Mouse (Mus musculus) midbrain, postnatal 0 days (tissue): ENCODE results near the gene Timm13. TPM values are rescaled to one million over a fixed set of nuclear protein-coding genes. Genes with fewer than 3 reads are reported as not detected.

Experiments used
- ATAC-seq: fragments of 200-750 bp; cut with Nextera tagmentation; 2 replicates; pipeline ENCODE4 v1.8.0; 2017; ENCODE audit warnings: moderate number of reproducible peaks, mild to moderate bottlenecking, moderate TSS enrichment, moderate library complexity; ENCODE audit not compliant: low FRiP score
- DNase-seq: peaks from one replicate; pipeline ENCODE4 v3.0.0-alpha.2; 2015; ENCODE audit warnings: low spot score
- H3K27ac ChIP-seq: fragments of 300-500 bp; sonication (generic); 2 replicates; pipeline ENCODE4 v1.5.1; 2014; ENCODE audit warnings: low read depth, mild to moderate bottlenecking, low read length, mixed read lengths
- H3K27me3 ChIP-seq: fragments of 300-500 bp; sonication (generic); 2 replicates; pipeline ENCODE4 v1.6.1; 2014; ENCODE audit warnings: low read length, control low read depth, mixed read lengths; ENCODE audit not compliant: insufficient read depth
- H3K36me3 ChIP-seq: fragments of 300-500 bp; sonication (generic); 2 replicates; pipeline ENCODE4 v1.6.1; 2014; ENCODE audit warnings: low read length, control low read depth, mixed read lengths; ENCODE audit not compliant: insufficient read depth
- H3K4me1 ChIP-seq: fragments of 300-500 bp; sonication (generic); 2 replicates; pipeline ENCODE4 v1.6.1; 2014; ENCODE audit warnings: mild to moderate bottlenecking, control low read depth, antibody characterized with exemption, low read length, mixed read lengths; ENCODE audit not compliant: insufficient read depth
- H3K4me2 ChIP-seq: fragments of 300-500 bp; sonication (generic); 2 replicates; pipeline ENCODE4 v1.6.1; 2014; ENCODE audit warnings: low read depth, mild to moderate bottlenecking, low read length, mixed read lengths; ENCODE audit not compliant: poor library complexity, severe bottlenecking
- H3K4me3 ChIP-seq: fragments of 300-500 bp; sonication (generic); 2 replicates; pipeline ENCODE4 v1.5.1; 2014; ENCODE audit warnings: low read depth, mild to moderate bottlenecking, low read length, moderate library complexity
- H3K9ac ChIP-seq: fragments of 300-500 bp; sonication (generic); replicated peaks from 2 replicates; pipeline ENCODE4 v1.6.1; 2014; ENCODE audit warnings: mild to moderate bottlenecking, low read length, moderate library complexity, mixed read lengths; ENCODE audit not compliant: poor library complexity, severe bottlenecking
- H3K9me3 ChIP-seq: fragments of 300-500 bp; sonication (generic); 2 replicates; pipeline ENCODE4 v1.6.1; 2016; ENCODE audit warnings: low read length, control low read depth
- CTCF ChIP-seq: IDR thresholded peaks from 2 replicates; pipeline ENCODE4 v1.5.1; 2016; ENCODE audit warnings: antibody characterized with exemption, mild to moderate bottlenecking
- WGBS: fragments of 180-500 bp; shearing (Covaris S2); extraction: QIAGEN DNeasy Blood & Tissue Kit; methylation state at CpG from one replicate; pipeline ENCODE4 v1.1.7; 2014; 5-methylcytosine and 5-hydroxymethylcytosine counted together
- polyA plus RNA-seq: library from polyadenylated mRNA; unstranded; fragments of >200 nt; fragmentation: Nextera tagmentation; extraction: Ambion mirVana; gene quantifications from 2 replicates; pipeline ENCODE4 v1.2.1, GENCODE M21; 2015
- total RNA-seq: library from RNA; depleted of rRNA; stranded (reverse); fragments of >200 nt; gene quantifications from 2 replicates; pipeline ENCODE4 v1.2.3, GENCODE M21; 2014

Timm13 gene
- total and polyA plus RNA-seq, 2 experiments from 2014 or later: 267 to 362 TPM

- Histone ChIP-seq H3K27me3 (no peaks in the 10 kb centered on the region), H3K4me2 (no peak overlapping the region), H3K9me3 (no peaks in the 10 kb centered on the region), H3K9ac (no peak overlapping the region), H3K4me3 (no peak overlapping the region), H3K27ac (no peak overlapping the region), H3K4me1 (no peaks in the 10 kb centered on the region), H3K36me3 (no peaks in the 10 kb centered on the region)
- ATAC-seq: no peak
- WGBS: 79% methylated on average over 9 of the region's 9 CpGs
- no peak for TF ChIP-seq CTCF
- no peak for DNase-seq
These were observed 26.7 kb downstream of the Timm13 start for GRCm38 (mm10) chr10:80874035-80874434.

GRCm38 (mm10) chr10:80871581-80871980 lies 29.2 kb downstream of the Timm13 start, which contains the start of gene Tmprss9:
Tmprss9 (plus strand) TSS chr10:80871848.
- ATAC-seq: no peak; the same call in 1 of the 2 replicates
- no peak within 1 kb of the TSS for H3K27ac ChIP-seq

GRCm38 (mm10) chr10:80870993-80871392 lies 29.8 kb downstream of the Timm13 start:
- WGBS: 83% methylated on average over 2 of the region's 6 CpGs
- H3K4me1 ChIP-seq: no peaks in the 10 kb centered on the region
- no peak overlapping the region for H3K27ac ChIP-seq
- no peak for TF ChIP-seq CTCF
- H3K27me3 ChIP-seq: no peaks in the 10 kb centered on the region
- DNase-seq (no peak), ATAC-seq (no peak)
- no peak overlapping the region for H3K9ac ChIP-seq
- no peak overlapping the region for H3K4me3 ChIP-seq
- H3K36me3 ChIP-seq: peaks cover 25% of the 10 kb centered on the region
- H3K4me2 ChIP-seq: no peak overlapping the region
- H3K9me3 ChIP-seq: no peaks in the 10 kb centered on the region

More at GRCm38 (mm10) chr10:80871581-80871980, 29.2 kb downstream of the Timm13 start, which contains the start of gene Tmprss9:
- Histone ChIP-seq H3K9ac (no peak within 1 kb of the TSS), H3K9me3 (no peaks in the 10 kb centered on the region), H3K27me3 (no peaks in the 10 kb centered on the region), H3K4me2 (no peak within 1 kb of the TSS), H3K4me1 (no peaks in the 10 kb centered on the region), H3K4me3 (no peak within 1 kb of the TSS), H3K36me3 (peaks cover 19% of the 10 kb centered on the region)
- TF ChIP-seq CTCF: no peak
- DNase-seq: no peak
- WGBS: 44% methylated on average over 9 of the region's 9 CpGs

GRCm38 (mm10) chr10:80864446-80864845 lies 36.3 kb downstream of the Timm13 start:
- TF ChIP-seq CTCF: no peak
- DNase-seq: peak; percentile 19
- H3K36me3 ChIP-seq: peaks cover 67% of the 10 kb centered on the region

GRCm38 (mm10) chr10:80862305-80862704 lies 38.5 kb downstream of the Timm13 start:
- Histone ChIP-seq H3K9ac (no peak overlapping the region), H3K9me3 (no peaks in the 10 kb centered on the region), H3K27me3 (no peaks in the 10 kb centered on the region), H3K4me3 (no peak overlapping the region), H3K36me3 (peaks cover 55% of the 10 kb centered on the region), H3K4me2 (no peak overlapping the region), H3K27ac (no peak overlapping the region), H3K4me1 (no peaks in the 10 kb centered on the region)
- ATAC-seq (no peak), DNase-seq (no peak)
- WGBS: 94% methylated on average over 5 of the region's 5 CpGs
- no peak for TF ChIP-seq CTCF

More at GRCm38 (mm10) chr10:80864446-80864845, 36.3 kb downstream of the Timm13 start:
- ATAC-seq: no peak
- H3K4me1 ChIP-seq: no peaks in the 10 kb centered on the region
- H3K9me3 ChIP-seq: no peaks in the 10 kb centered on the region
- H3K27me3 ChIP-seq: no peaks in the 10 kb centered on the region
- no peak overlapping the region for H3K4me3 ChIP-seq
- no peak overlapping the region for H3K9ac ChIP-seq
- WGBS: 83% methylated on average over 16 of the region's 16 CpGs
- no peak overlapping the region for H3K27ac ChIP-seq
- no peak overlapping the region for H3K4me2 ChIP-seq

GRCm38 (mm10) chr10:80858350-80858935 lies 42.3 kb downstream of the Timm13 start:
- H3K36me3 ChIP-seq: peaks cover 21% of the 10 kb centered on the region
- ATAC-seq: no peak
- no peak overlapping the region for H3K4me2 ChIP-seq
- no peak for TF ChIP-seq CTCF
- H3K27ac ChIP-seq: no peak overlapping the region
- no peak overlapping the region for H3K4me3 ChIP-seq
- WGBS: 87% methylated on average over 7 of the region's 7 CpGs
- no peak for DNase-seq
- H3K27me3 ChIP-seq: no peaks in the 10 kb centered on the region
- no peaks in the 10 kb centered on the region for H3K9me3 ChIP-seq
- H3K9ac ChIP-seq: no peak overlapping the region
- peaks cover 19% of the 10 kb centered on the region for H3K4me1 ChIP-seq
